Mouse (Mus musculus) kidney, adult 18-20 months (tissue): Measurements from ENCODE around the gene Prm3.
"Not testable (repeated sequence)": the region's sequence is repeated elsewhere in the genome, so short reads cannot be mapped to it uniquely, and the experiment has no call there.

ENCODE experiments used
- DNase-seq: peaks from one replicate; pipeline ENCODE4 v3.0.0; 2021

Gene Prm3

GRCm38 (mm10) chr16:10790702-10791101 is at the start of gene Prm3:
Gene Prm3 (minus strand): TSS chr16:10790914.
- no peak for DNase-seq

- no peak for DNase-seq
Observed at GRCm38 (mm10) chr16:10840018-10840417, 49.3 kb upstream of the Prm3 start.

- peak; percentile 32 for DNase-seq
Observed at GRCm38 (mm10) chr16:10838487-10839245, 48.0 kb upstream of the Prm3 start.

- no peak for DNase-seq
Observed at GRCm38 (mm10) chr16:10837903-10838302, 47.2 kb upstream of the Prm3 start.

- DNase-seq = no peak
Observed at GRCm38 (mm10) chr16:10837250-10837649, 46.5 kb upstream of the Prm3 start.

- DNase-seq = no peak
Observed at GRCm38 (mm10) chr16:10836388-10836787, 45.7 kb upstream of the Prm3 start.

GRCm38 (mm10) chr16:10834911-10835587 is 44.3 kb upstream of the Prm3 start, which contains the start of gene Rmi2:
Gene Rmi2 (plus strand): TSS chr16:10835059.
- DNase-seq = peak; percentile 87

GRCm38 (mm10) chr16:10834542-10834910 is 43.8 kb upstream of the Prm3 start:
- DNase-seq = no peak

GRCm38 (mm10) chr16:10828461-10828805 is 37.7 kb upstream of the Prm3 start:
- no peak for DNase-seq

GRCm38 (mm10) chr16:10827766-10828460 is 37.2 kb upstream of the Prm3 start:
- DNase-seq = no peak

GRCm38 (mm10) chr16:10827269-10827668 is 36.6 kb upstream of the Prm3 start:
- no peak for DNase-seq

GRCm38 (mm10) chr16:10825840-10826239 is 35.1 kb upstream of the Prm3 start:
- no peak for DNase-seq

GRCm38 (mm10) chr16:10824536-10824935 is 33.8 kb upstream of the Prm3 start:
- DNase-seq = no peak

- no peak for DNase-seq
Observed at GRCm38 (mm10) chr16:10821387-10821786, 30.7 kb upstream of the Prm3 start.

GRCm38 (mm10) chr16:10819966-10820365 is 29.3 kb upstream of the Prm3 start:
- DNase-seq = no peak

- no peak for DNase-seq
Observed at GRCm38 (mm10) chr16:10818579-10819135, 27.9 kb upstream of the Prm3 start.

- DNase-seq = no peak
Observed at GRCm38 (mm10) chr16:10814864-10815263, 24.1 kb upstream of the Prm3 start.

GRCm38 (mm10) chr16:10813726-10814125 is 23.0 kb upstream of the Prm3 start:
- no peak for DNase-seq

GRCm38 (mm10) chr16:10812865-10813371 is 22.2 kb upstream of the Prm3 start, which contains the start of gene Gm11172:
Gene Gm11172 (plus strand): TSS chr16:10812915.
- DNase-seq = no peak

GRCm38 (mm10) chr16:10810376-10810775 is 19.7 kb upstream of the Prm3 start:
- no peak for DNase-seq

GRCm38 (mm10) chr16:10805789-10806527 is 15.2 kb upstream of the Prm3 start, which contains the start of gene Prm1:
Gene Prm1 (minus strand): TSS chr16:10805839.
- no peak for DNase-seq

GRCm38 (mm10) chr16:10802420-10802819 is 11.7 kb upstream of the Prm3 start:
- DNase-seq = not testable (repeated sequence)
